Mouse (Mus musculus): ENCODE measurements around the gene March6.

DNA sequence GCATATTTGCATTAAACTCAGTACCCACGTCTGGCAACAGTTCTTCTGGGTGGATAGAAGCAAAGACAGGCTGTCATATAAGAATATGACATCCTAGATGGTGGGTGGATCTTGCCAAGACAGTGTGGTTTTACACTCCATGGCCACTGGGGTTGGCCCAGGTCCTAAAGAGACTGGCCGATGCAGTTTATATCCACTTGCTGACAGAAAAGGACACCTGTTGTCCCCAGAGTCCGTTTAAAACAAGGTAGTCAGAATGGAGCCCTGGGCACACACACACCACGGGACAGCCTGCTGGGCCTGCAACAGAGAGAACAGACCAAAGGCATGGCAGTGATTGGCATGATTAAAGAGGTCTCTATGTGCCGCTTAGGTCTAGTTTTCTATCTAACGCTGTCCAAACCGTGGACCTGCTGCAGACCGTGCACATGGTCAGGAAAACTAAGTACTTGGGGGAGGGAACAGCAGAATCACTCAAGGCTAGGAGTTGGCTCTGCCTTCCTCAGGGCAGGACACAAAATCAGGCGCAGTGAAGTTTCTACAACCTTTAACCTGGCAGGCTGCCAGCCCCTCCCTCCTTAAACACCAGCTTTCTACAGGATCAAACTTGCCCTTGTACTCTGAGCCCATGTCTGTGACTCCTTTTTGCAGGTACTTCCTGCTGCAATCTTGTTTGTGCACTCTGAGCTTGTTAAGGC is 38.6 kb upstream of the March6 start:
- TF ChIP-seq EP300 (optimal IDR thresholded peaks at IDR 0.05) = peak; percentile 47
- peak; percentile 13; the same call in 1 of the 2 replicates for TF ChIP-seq CTCF (IDR thresholded peaks at IDR 0.05; ENCODE audit: low read depth)
